Mouse (Mus musculus) lung, adult 2 months (tissue): ENCODE data around the gene Hacd2. TPM values are rescaled to one million over a fixed set of nuclear protein-coding genes. Genes with fewer than 3 reads are reported as not detected.

ENCODE experiments used
- DNase-seq: peaks from one replicate; pipeline ENCODE4 v3.0.0; 2022
- H3K4me1 ChIP-seq: fragments of 200-500 bp; 2 replicates; pipeline ENCODE4 v1.6.1; 2011; ENCODE audit warnings: low read length; ENCODE audit not compliant: control insufficient read depth, insufficient read depth
- H3K4me3 ChIP-seq: fragments of 200-500 bp; replicated peaks from 2 replicates; pipeline ENCODE3; 2011; ENCODE audit warnings: low read depth, mild to moderate bottlenecking, control low read depth, low read length; ENCODE audit errors: extremely low read depth
- CTCF ChIP-seq: fragments of 200-500 bp; IDR thresholded peaks from 2 replicates; pipeline ENCODE4 v1.5.1; 2011; ENCODE audit warnings: mild to moderate bottlenecking, low read length, control low read depth; ENCODE audit not compliant: insufficient read depth
- POLR2A ChIP-seq: fragments of 200-500 bp; IDR thresholded peaks from 2 replicates; pipeline ENCODE4 v1.6.1; 2011; ENCODE audit warnings: low read depth, mild to moderate bottlenecking, control low read depth, low read length, borderline replicate concordance; ENCODE audit errors: extremely low read depth
- WGBS: fragments of 180-500 bp; shearing (Covaris S2); methylation state at CpG from one replicate; pipeline ENCODE4 v1.1.7; 2018; 5-methylcytosine and 5-hydroxymethylcytosine counted together
- polyA plus RNA-seq: library from polyadenylated mRNA; depleted of rRNA; stranded (reverse); fragments of >200 nt; gene quantifications from 2 replicates; pipeline ENCODE4 v1.2.3, GENCODE M21; 2012

Hacd2 gene
- polyA plus RNA-seq, 1 experiment, result 22.5 TPM

DNA sequence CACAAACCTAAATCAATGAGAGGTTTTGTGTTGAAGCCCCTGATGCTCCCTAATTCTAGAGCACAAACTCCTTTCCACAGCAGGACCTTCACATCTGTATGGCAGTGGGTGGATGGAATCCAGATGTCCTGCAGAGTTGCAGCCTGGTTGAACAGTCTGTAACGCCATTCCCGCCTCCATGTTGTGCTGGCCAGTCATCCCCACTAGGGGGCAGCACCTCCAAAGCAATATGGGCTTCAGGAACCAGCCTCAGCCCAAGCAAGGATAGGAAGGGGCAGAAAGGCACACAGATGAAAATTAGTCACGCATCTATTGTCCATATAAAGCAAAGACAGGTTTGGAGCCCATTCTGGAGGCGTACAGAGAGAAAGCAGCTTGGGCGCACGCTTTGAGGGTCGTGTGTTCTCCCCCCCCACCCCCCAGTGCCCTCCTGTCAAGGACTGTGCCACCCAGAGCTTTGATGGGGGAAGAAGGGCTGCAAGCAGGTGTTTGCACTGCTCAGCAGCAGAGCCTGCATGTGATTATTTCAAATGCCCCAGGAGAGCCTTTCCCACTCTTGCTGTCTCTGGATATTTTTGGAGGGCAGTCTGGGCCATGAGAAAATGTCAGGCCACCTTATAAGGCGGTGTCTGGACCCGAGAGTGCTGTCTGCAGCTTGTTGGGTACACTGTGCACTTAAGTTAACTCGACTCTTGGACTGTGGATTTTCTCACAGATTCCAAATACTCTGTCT lies 88.3 kb downstream of the Hacd2 start:
- no peak overlapping the region for H3K4me3 ChIP-seq
- TF ChIP-seq POLR2A, result no peak
- TF ChIP-seq CTCF, result peak; percentile 95
- no peaks in the 10 kb centered on the region for H3K4me1 ChIP-seq
- WGBS, result 28% methylated on average over 10 of the region's 10 CpGs
- DNase-seq, result peak; percentile 80

- H3K4me3 ChIP-seq, result no peak overlapping the region
- no peak for TF ChIP-seq POLR2A
- no peak for TF ChIP-seq CTCF
- WGBS, result 67% methylated on average over 8 of the region's 8 CpGs
- DNase-seq, result no peak
- no peaks in the 10 kb centered on the region for H3K4me1 ChIP-seq
Observed at GRCm38 (mm10) chr16:35111143-35111620, 89.0 kb downstream of the Hacd2 start.

- DNase-seq, result no peak
- H3K4me3 ChIP-seq, result no peak overlapping the region
- TF ChIP-seq POLR2A (no peak), CTCF (no peak)
- no peaks in the 10 kb centered on the region for H3K4me1 ChIP-seq
- 91% methylated on average over 5 of the region's 5 CpGs for WGBS
Observed at GRCm38 (mm10) chr16:35113496-35113895, 91.3 kb downstream of the Hacd2 start.

DNA sequence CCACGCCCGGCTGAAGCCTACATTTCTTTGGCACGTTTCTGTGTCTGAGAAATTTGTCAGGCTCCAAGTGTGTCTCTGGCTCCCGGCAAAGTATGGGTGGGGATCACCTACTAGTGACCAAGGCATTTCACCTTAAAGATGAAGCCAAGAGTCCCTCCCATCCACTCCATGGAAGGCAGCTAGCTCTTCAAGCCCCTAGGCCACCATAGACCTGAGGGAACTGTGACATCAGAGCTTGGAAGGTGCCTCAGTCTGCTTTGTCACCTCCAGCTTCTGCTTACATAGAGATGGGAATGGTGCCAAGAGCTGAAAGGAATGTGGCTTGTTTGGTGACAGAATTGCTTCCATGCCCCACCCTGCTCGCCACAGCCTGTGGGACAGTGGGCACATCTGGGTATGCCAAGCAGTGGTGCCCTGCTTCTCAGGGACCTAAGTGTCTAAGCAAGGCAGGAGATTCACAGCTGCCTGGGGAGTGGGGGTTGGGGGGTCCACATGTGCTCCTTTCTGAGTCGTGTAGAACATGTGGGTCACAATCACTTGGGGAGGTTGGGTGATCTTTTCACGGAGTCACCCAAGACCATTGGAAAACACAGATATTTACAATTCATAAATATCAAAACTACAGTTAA lies 94.2 kb downstream of the Hacd2 start:
- no peak for DNase-seq
- TF ChIP-seq CTCF, result no peak
- TF ChIP-seq POLR2A, result no peak
- Histone ChIP-seq H3K4me1 (no peaks in the 10 kb centered on the region), H3K4me3 (no peak overlapping the region)
- 62% methylated on average over 7 of the region's 7 CpGs for WGBS

DNA sequence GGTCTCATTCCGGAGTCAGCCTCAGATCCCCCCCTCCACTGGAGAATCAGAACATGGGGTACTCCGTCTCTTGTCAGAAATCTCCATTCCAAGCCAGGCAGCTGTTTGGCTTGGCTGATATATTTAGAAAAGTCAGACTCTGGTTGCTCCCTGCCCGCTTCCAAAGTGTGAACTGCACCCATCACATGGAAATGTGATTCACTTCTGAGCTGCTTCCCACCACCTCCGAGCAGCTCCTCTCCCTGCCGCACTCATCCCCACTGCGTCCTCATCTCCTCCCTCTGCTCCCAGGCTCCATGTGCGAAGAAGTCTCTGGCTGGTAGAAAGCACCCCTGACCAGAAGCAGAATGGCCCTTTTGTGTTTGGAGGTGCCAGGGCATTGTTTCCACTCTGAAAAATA lies 95.2 kb downstream of the Hacd2 start:
- DNase-seq, result no peak
- WGBS, result 62% methylated on average over 7 of the region's 7 CpGs
- TF ChIP-seq POLR2A (no peak), CTCF (no peak)
- no peaks in the 10 kb centered on the region for H3K4me1 ChIP-seq
- H3K4me3 ChIP-seq, result no peak overlapping the region

DNA sequence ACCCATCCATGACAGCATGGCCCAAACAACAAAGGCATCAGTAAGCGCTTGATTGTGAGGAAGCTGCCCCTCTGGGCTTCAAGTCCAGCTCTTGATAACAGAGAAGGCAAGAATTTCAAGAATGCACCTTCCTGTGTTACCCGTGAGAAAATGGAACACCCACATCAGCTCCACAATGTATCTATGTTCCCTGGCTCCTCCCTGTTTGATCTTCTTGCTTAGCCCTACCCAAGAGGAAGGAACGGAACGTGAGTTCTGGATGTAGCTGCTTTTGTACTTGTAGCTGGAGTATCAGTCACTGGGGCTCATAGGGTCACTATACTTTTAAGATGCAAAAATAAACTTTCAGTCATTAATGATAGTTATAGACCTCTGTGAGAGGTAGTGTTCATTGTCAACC lies 98.4 kb downstream of the Hacd2 start:
- TF ChIP-seq POLR2A (no peak), CTCF (no peak)
- 48% methylated on average over 4 of the region's 4 CpGs for WGBS

GRCm38 (mm10) chr16:35127270-35127669 lies 105.0 kb downstream of the Hacd2 start:
- H3K4me3 ChIP-seq, result no peak overlapping the region
- no peaks in the 10 kb centered on the region for H3K4me1 ChIP-seq
- no peak for DNase-seq
- TF ChIP-seq POLR2A (no peak), CTCF (no peak)
- WGBS, result 85% methylated on average over 5 of the region's 5 CpGs

More for the DNA sequence above, 98.4 kb downstream of the Hacd2 start:
- Histone ChIP-seq H3K4me1 (no peaks in the 10 kb centered on the region), H3K4me3 (no peak overlapping the region)
- no peak for DNase-seq

- no peak for TF ChIP-seq POLR2A
- TF ChIP-seq CTCF, result no peak
- Histone ChIP-seq H3K4me3 (no peak overlapping the region), H3K4me1 (no peaks in the 10 kb centered on the region)
- DNase-seq, result no peak
- 47% methylated on average over 3 of the region's 3 CpGs for WGBS
Observed at GRCm38 (mm10) chr16:35130172-35130571, 107.9 kb downstream of the Hacd2 start.

DNA sequence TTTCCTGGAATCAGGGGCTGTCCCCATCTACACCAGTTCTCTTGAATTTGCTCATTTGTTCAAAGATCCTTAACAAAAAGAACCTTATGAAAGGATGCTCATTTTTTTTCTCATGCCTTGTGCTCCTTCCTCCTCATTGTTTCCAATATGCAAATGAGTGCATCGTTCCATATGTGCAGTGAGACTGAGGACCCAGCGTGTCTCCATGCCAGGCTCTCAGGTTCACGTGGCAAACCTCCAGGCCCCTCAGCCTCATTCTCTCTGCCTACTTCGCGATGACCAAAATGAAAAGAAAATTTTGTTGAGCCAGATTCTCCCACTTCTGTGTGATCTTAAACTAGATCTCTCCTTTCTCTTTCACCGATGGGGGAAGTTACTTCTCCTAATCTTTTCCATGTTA lies 117.2 kb downstream of the Hacd2 start:
- WGBS, result 82% methylated on average over 6 of the region's 6 CpGs
- TF ChIP-seq CTCF, result no peak
- no peak for TF ChIP-seq POLR2A
- H3K4me3 ChIP-seq, result no peak overlapping the region
- no peaks in the 10 kb centered on the region for H3K4me1 ChIP-seq
- no peak for DNase-seq

DNA sequence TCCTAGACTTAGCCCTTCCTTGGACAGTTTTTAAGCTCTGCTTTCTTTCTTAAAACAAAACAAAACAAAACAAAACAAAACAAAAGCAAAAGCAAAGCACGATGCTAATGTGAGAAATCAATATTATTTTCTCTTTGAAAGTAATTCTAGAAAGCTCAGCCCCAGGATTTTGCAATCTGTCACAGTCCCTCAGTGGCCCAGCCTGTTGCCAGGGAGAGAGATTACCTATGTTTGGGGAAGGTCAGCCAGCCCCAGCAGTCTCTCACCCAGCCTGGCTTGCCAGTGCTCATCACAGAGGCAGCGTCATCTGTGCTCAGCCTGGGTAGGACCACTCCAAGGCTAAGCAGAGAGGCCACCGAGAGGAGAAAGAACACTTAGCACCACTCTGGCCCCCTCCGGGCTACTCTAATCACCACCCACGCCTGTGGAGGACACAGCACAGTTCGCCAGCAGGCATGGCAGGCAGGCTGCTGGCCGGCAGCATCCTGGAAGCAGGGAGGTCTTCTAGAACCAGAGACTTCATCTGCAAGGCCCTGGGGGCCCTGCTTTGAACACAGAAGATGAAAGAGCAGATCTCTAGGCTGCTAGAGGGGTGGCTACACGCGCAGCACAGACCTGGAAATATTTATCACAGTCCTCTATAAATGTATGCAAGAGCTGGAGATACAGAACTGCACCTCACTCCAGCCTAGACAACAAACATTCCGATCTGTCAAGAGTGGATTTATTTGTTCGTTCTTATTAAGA lies 117.8 kb downstream of the Hacd2 start:
- WGBS, result 28% methylated on average over 11 of the region's 11 CpGs
- DNase-seq, result no peak

More for the DNA sequence above, 117.8 kb downstream of the Hacd2 start:
- no peak for TF ChIP-seq CTCF
- no peak for TF ChIP-seq POLR2A
- Histone ChIP-seq H3K4me1 (no peaks in the 10 kb centered on the region), H3K4me3 (no peak overlapping the region)
